Mouse (Mus musculus): ENCODE measurements at regions not wholly inside any gene's neighbourhood (a gene's known extent, or its start where the extent isn't known, plus 50 kb on each side); places are given as distances from the start of the nearest gene placed in this dataset.
A peak's percentile ranks its signal among the peaks of the same experiment; 100 is the strongest.

- DNase-seq, result no peak
Observed at GRCm38 (mm10) chr8:17782650-17783049, 1195.4 kb downstream of the Defb40 start.

DNA sequence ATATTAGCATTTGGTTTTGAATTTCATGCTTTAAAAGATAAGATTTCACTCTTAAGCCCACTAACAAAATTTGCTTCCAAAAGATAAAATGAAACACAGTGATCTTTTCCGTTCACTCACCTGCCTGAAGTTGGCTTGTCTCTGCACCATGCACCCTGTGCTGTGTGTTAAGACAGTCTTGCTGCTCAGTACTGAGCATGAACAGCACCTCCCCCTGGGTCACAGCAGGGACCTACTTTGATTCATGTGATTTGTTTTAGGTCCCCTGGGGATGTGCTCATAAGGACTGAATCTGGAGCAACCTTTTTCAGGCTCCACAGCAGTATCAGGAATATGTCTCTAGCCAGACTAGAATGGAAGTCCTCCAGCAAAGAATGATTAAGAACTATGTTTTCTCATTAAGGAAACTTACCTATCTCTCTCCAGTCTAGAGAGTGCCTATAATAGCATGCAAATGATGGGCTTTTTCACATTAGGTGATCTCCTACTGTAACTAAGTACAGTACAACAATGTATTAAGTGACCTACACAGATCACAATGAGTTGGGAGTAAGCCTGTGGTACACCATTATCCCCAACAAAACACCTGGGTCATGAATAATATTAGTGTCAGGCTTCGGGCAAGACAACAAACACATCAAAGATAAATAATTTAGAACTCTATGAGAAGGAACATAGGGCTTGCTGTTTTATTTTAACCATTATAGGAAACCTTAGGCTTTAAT lies 1196.3 kb downstream of the Defb40 start:
- no peak for DNase-seq

GRCm38 (mm10) chr8:17775411-17775810 lies 1202.6 kb downstream of the Defb40 start:
- DNase-seq, result no peak

GRCm38 (mm10) chr8:17773311-17773710 lies 1204.7 kb downstream of the Defb40 start:
- no peak for DNase-seq

GRCm38 (mm10) chr8:17767441-17768007 lies 1210.5 kb downstream of the Defb40 start:
- no peak for DNase-seq

DNA sequence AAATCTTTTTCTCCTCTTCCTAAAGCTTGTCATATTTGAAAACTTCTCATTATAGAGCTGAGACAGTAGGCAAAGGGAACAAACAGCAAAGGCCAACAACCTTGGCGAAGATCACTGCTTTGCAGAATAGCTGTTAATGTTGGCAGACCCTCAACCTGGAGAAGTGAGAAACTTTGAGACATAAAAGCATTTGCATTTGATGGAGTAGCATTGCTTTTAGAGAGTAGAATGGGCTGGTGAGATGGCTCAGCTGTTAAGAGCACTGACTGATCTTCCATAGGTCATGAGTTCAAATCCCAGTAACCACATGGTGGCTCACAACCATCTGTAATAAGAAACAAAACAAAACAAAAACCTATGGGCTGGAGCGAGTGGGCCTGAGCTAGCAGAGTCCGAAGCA lies 1253.4 kb downstream of the Defb40 start:
- DNase-seq, result no peak

DNA sequence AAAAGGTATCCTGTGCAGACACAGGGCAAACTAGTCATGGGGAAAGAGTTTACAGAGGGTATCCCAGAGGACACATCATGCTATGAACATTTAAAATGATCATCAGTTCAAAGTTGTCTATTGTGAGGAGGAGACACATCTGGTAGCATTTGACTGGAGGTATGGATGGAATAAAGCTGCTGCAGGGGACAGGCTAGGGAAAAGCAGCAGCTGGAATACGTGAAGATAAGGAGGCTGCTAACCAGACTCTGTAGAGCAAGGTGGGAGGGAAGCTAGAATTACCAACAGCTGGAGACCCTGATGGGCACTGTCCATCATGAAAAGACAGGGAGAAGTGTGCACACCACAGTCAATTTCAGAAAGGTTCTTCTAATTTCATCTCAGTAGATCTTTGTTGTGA lies 1268.9 kb downstream of the Defb40 start:
- DNase-seq, result no peak

DNA sequence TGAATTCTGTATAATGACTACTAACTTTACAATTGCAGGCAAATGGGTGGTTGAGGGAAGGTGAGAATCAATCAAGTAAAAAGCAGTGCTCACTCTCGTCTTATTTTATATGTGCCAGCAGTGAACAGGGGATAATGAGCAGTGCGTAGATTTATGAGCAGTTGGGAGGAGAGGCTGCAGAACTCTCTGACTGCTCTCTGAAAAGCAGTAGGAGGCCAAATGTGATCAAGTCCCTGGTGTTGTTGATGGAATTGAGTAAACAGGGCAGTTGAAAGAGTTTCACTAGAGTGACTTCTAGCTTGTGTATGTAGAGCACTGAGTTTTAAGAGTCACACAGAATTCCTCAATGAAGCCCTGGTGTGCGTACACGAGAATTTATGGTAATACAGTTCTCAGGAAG lies 1269.6 kb downstream of the Defb40 start:
- no peak for DNase-seq

DNA sequence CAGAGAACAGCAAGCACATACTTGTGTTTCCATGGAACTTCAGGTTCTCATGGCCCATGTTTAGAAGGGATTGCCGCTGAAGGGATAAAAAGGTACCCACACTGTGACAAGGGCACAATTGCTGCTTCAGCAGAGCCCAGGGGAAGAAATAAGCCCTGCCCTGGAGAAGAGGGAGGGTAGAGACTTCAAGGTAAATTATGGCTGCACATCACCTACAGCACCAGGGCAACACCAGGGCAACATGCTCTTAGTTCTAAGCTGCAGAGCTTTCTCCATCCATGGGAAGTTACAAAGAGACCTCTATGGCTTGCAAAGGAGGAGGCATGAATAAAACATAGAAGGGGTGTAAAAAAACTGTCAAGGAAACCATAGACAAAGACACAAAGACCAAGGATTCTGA lies 1273.8 kb downstream of the Defb40 start:
- DNase-seq, result no peak

DNA sequence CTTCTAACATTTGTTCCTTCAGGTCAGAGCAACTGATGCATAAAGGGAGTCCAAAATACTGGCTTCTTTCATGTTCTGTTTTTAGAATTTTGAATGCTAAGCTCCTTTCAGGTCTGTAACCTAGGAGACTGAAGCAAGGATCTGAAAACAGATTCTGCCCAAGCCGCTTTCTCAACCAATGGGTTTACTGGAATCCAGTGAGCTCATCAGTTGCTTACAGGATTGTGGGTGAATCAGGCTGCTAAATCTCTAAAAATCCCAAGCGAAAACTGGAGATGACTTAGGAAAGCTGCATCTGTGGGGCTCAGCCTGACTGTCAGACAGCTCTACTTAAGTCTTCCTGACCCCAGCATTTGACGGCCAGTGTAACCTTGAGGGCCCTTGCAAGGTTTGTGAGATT lies 1277.7 kb downstream of the Defb40 start:
- DNase-seq, result no peak

DNA sequence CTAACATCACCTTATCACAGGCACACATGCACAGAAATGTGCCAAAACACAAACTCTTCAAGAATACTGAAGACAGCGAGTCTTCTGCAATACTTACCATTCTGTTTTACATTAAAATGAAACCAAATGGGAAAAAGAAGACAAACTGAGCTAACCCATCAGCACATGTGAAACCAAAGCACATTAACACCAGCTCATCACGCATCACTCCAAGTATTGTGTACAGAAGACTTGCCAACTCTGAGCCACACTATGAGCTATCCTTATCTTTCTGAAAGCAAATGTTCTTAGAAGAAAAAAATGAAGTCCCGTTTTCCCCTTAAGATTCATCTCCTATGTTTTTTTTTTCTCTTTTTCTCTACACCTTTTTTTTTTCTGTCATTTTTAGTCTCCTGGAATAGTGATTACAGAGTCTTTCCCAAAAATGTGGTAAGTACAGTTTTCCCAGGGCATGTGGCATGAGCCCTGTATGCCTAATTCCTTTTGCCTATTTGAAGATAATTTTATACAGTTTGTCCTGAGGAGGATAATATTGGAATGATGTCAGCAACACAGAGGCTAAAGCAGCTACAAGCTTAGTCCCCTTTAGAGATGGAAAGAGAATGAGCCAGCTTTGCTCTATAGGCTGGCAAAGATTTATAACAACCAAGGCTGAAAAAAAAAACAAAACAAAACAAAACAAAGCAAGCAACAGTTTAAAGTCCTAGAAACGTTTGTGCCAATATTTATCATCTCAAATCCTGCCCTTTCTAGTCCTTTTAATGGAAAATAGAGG lies 1287.8 kb downstream of the Defb40 start:
- DNase-seq, result peak; percentile 55

- no peak for DNase-seq
Observed at GRCm38 (mm10) chr8:17689641-17690040, 1288.4 kb downstream of the Defb40 start.

- no peak for DNase-seq
Observed at GRCm38 (mm10) chr8:17687084-17687483, 1291.0 kb downstream of the Defb40 start.

GRCm38 (mm10) chr8:17664371-17665141 lies 1313.5 kb downstream of the Defb40 start:
- DNase-seq, result peak; percentile 46

DNA sequence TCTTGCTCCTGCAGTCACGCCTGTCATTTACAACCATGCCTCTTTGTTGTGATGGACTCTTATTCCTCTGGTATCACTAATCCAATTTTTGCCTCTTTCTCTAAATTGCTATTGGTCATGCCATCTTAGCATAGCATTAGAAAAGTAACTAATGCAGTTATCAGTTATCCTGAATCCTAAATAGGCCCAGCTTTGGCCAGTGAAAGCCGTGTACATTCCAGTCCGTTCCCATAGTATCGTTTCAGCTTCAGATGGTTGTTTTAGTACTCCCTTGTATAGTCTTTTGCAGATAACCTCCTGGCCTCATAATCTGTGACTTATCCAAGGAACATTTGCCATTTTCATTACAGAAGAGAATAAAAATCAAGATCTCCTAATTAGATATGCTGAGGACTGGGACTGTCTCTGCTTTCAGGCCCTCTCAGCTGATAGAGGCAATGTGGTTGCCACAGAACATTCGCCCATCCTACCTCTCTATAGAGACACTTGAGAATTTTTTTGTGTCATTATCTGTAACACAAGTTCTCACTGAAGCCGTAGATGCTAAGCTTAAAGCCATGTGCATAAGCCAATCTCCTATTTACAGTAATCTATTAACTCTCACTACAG lies 1318.2 kb downstream of the Defb40 start:
- no peak for DNase-seq

GRCm38 (mm10) chr8:17653786-17654185 lies 1324.3 kb downstream of the Defb40 start:
- no peak for DNase-seq

- no peak for DNase-seq
Observed at GRCm38 (mm10) chr8:17647559-17647958, 1330.5 kb downstream of the Defb40 start.

DNA sequence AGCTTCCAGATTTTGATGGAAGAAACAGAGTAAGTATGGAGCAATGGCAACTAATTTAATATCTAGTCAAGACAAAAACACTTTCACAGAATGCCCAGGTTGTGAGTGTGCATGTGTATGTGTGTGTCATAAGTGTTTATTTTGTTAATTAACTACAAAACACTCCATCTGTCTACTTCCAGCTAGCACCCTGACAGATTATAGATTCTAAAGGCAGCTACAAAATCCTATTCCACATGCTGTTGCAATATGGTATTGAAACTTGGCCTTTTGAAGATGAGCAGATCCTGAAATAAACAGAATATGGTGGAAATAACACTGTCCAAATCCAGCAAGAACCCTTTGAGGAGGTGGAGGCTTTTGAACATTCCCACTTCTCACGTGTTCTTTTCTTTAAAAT lies 1356.9 kb downstream of the Defb40 start:
- no peak for DNase-seq

DNA sequence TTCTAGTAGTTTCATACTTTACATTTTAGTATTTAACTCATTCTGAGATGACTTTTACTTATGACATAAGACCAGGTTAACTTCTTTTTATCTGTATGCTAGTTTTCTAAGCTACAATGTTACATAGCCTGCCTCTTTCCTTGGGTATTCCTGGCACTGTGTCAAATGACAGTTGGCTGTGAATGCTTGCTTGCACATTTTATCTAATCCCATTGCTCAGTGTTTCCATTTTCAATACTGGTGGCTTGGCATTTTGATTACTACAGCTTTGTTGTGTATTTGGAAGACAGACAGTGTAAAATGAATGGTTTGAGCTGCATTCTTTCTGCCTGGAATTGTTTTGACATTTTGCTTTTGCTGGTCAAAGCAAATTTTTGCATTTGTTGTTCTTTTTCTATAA lies 1359.2 kb downstream of the Defb40 start:
- DNase-seq, result no peak

DNA sequence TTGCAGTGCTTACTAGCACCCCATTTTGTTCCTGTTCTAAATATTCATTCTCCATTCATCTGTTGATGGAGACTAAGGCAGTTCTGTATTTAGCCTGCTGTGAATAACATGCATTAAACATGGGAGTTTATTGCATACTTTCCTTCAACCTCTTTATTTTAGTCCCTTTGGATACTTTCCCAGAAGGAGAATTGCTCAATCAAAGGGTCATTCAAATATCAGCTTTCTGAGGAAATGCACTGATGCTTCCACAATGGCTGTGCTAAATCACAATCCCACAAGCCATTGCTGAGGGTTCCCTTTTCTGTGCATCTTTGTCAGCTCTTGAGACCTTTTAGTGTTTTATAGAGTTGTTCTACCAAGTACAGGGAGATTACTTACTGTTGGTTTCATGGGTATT lies 1359.9 kb downstream of the Defb40 start:
- no peak for DNase-seq

- DNase-seq, result no peak
Observed at GRCm38 (mm10) chr8:17602861-17603260, 1375.2 kb downstream of the Defb40 start.

GRCm38 (mm10) chr8:17598736-17599135 lies 1379.3 kb downstream of the Defb40 start:
- no peak for DNase-seq

DNA sequence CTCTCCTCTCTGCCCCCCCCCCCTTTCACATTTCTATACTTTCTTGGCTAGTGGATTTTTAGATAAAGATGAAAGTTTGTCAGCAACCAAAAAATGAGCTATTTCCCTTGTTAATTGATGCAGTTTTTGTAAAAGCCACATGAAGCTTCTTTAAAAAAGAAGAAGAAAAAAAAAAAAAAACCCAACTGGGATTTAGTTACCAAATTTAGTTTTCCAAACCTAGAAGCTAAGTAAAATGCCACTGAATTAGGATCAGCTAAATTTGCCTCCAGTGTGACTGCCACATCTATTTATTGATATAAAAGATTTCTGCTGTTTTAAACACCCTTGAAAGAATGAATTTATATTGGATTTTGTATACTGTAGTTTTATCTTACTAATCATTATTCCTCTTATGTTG lies 1381.5 kb downstream of the Defb40 start:
- no peak for DNase-seq

Measured in lung, postnatal 14 days (tissue).